Mouse (Mus musculus) megakaryocyte, embryonic 14.5 days (primary cell): ENCODE measurements at regions not wholly inside any gene's neighbourhood (a gene's known extent, or its start where the extent isn't known, plus 50 kb on each side); places are given as distances from the start of the nearest gene placed in this dataset.

Source experiments
- FLI1 ChIP-seq: IDR thresholded peaks from 2 replicates; pipeline ENCODE4 v1.6.1; 2012; ENCODE audit warnings: low read length, inconsistent platforms, mixed read lengths
- GATA1 ChIP-seq: IDR thresholded peaks from 3 replicates; pipeline ENCODE4 v1.6.1; 2012; ENCODE audit warnings: mixed read lengths, low read length, inconsistent platforms, borderline replicate concordance

GRCm38 (mm10) chr1:177343121-177343520, 85.1 kb upstream of the Akt3 start:
- TF ChIP-seq FLI1 (no peak), GATA1 (no peak)
